Mouse (Mus musculus): Measurements from ENCODE around the gene Peli2.

- no peak for TF ChIP-seq CTCF (IDR thresholded peaks at IDR 0.05; ENCODE audit: borderline replicate concordance, insufficient read depth, low read length)
- no peak for TF ChIP-seq POLR2A (IDR thresholded peaks at IDR 0.05; ENCODE audit: low read depth, low read length)
Measured at GRCm38 (mm10) chr14:48150903-48151302, 30.3 kb downstream of the Peli2 start.
